Mouse (Mus musculus) intestine, embryonic 14.5 days (tissue): ENCODE data around the gene Ypel3. TPM values are rescaled to one million over a fixed set of nuclear protein-coding genes. Genes with fewer than 3 reads are reported as not detected.
A peak's percentile ranks its signal among the peaks of the same experiment; 100 is the strongest.

Experiments
- ATAC-seq: fragments of 200-750 bp; cut with Nextera tagmentation; replicated peaks from 2 replicates; pipeline ENCODE4 v1.8.0; 2017; ENCODE audit warnings: low read depth, moderate number of reproducible peaks, moderate TSS enrichment, moderate library complexity; ENCODE audit not compliant: low FRiP score, low TSS enrichment
- DNase-seq: peaks from one replicate; pipeline ENCODE4 v3.0.0-alpha.2; 2018; ENCODE audit warnings: low spot score
- H3K27ac ChIP-seq: fragments of 300-500 bp; sonication (generic); 2 replicates; pipeline ENCODE4 v1.5.1; 2014; ENCODE audit warnings: low read depth, mild to moderate bottlenecking, control low read depth
- H3K27me3 ChIP-seq: fragments of 300-500 bp; sonication (generic); replicated peaks from 2 replicates; pipeline ENCODE4 v1.6.1; 2014; ENCODE audit warnings: low read length, control low read depth; ENCODE audit not compliant: control insufficient read depth, insufficient read depth
- H3K36me3 ChIP-seq: fragments of 300-500 bp; sonication (generic); 2 replicates; pipeline ENCODE4 v1.6.1; 2014; ENCODE audit warnings: low read length, control low read depth; ENCODE audit not compliant: control insufficient read depth, insufficient read depth
- H3K4me1 ChIP-seq: fragments of 300-500 bp; sonication (generic); replicated peaks from 2 replicates; pipeline ENCODE4 v1.6.1; 2014; ENCODE audit warnings: low read length, control low read depth, mixed read lengths; ENCODE audit not compliant: control insufficient read depth, insufficient read depth
- H3K4me2 ChIP-seq: fragments of 300-500 bp; sonication (generic); 2 replicates; pipeline ENCODE4 v1.6.1; 2014; ENCODE audit warnings: low read length
- H3K4me3 ChIP-seq: fragments of 300-500 bp; sonication (generic); 2 replicates; pipeline ENCODE4 v1.5.1; 2014; ENCODE audit warnings: low read depth, low read length, control low read depth, mixed read lengths
- H3K9ac ChIP-seq: fragments of 300-500 bp; sonication (generic); 2 replicates; pipeline ENCODE4 v1.6.1; 2014; ENCODE audit warnings: mild to moderate bottlenecking, low read length
- H3K9me3 ChIP-seq: fragments of 300-500 bp; sonication (generic); 2 replicates; pipeline ENCODE4 v1.6.1; 2016; ENCODE audit warnings: low read length, control low read depth; ENCODE audit not compliant: control insufficient read depth
- WGBS: fragments of 180-500 bp; shearing (Covaris S2); extraction: QIAGEN DNeasy Blood & Tissue Kit; methylation state at CpG from one replicate; pipeline ENCODE4 v1.1.7; 2014; 5-methylcytosine and 5-hydroxymethylcytosine counted together
- polyA plus RNA-seq: library from polyadenylated mRNA; unstranded; fragments of >200 nt; fragmentation: Nextera tagmentation; extraction: Ambion mirVana; gene quantifications from 2 replicates; pipeline ENCODE4 v1.2.1, GENCODE M21; 2014

Ypel3 gene
- polyA plus RNA-seq, 1 experiment from 2014 or later, result 105 TPM

GRCm38 (mm10) chr7:126781661-126782370 lies 5.1 kb downstream of the Ypel3 start:
- peaks cover 39% of the 10 kb centered on the region for H3K36me3 ChIP-seq
- no peaks in the 10 kb centered on the region for H3K27me3 ChIP-seq
- H3K9me3 ChIP-seq, result no peaks in the 10 kb centered on the region
- no peak for ATAC-seq
- peak overlapping the region; percentile 50 for H3K9ac ChIP-seq
- peak overlapping the region; percentile 91 for H3K4me2 ChIP-seq
- WGBS, result 34% methylated on average over 11 of the region's 11 CpGs
- no peak overlapping the region for H3K27ac ChIP-seq
- H3K4me1 ChIP-seq, result peaks cover 28% of the 10 kb centered on the region
- H3K4me3 ChIP-seq, result no peak overlapping the region
- DNase-seq, result no peak

GRCm38 (mm10) chr7:126782693-126783092 lies 5.9 kb downstream of the Ypel3 start:
- DNase-seq (no peak), ATAC-seq (no peak)
- H3K4me2 ChIP-seq, result no peak overlapping the region
- H3K4me3 ChIP-seq, result no peak overlapping the region
- no peak overlapping the region for H3K27ac ChIP-seq
- H3K4me1 ChIP-seq, result peaks cover 24% of the 10 kb centered on the region
- H3K9me3 ChIP-seq, result no peaks in the 10 kb centered on the region
- WGBS, result 79% methylated on average over 12 of the region's 13 CpGs
- H3K9ac ChIP-seq, result no peak overlapping the region
- no peaks in the 10 kb centered on the region for H3K27me3 ChIP-seq
- H3K36me3 ChIP-seq, result peaks cover 48% of the 10 kb centered on the region

GRCm38 (mm10) chr7:126784469-126784868 lies 7.7 kb downstream of the Ypel3 start:
- no peak for ATAC-seq
- H3K27me3 ChIP-seq, result no peaks in the 10 kb centered on the region
- H3K36me3 ChIP-seq, result peaks cover 58% of the 10 kb centered on the region
- no peak for DNase-seq
- WGBS, result 72% methylated on average over 7 of the region's 7 CpGs
- no peak overlapping the region for H3K27ac ChIP-seq
- H3K9me3 ChIP-seq, result no peaks in the 10 kb centered on the region
- no peak overlapping the region for H3K4me2 ChIP-seq
- H3K4me1 ChIP-seq, result peaks cover 18% of the 10 kb centered on the region
- H3K4me3 ChIP-seq, result no peak overlapping the region
- H3K9ac ChIP-seq, result no peak overlapping the region

GRCm38 (mm10) chr7:126785056-126785455 lies 8.3 kb downstream of the Ypel3 start:
- Histone ChIP-seq H3K9me3 (no peaks in the 10 kb centered on the region), H3K27me3 (no peaks in the 10 kb centered on the region), H3K4me2 (no peak overlapping the region), H3K4me3 (no peak overlapping the region), H3K9ac (no peak overlapping the region), H3K4me1 (peaks cover 13% of the 10 kb centered on the region), H3K27ac (no peak overlapping the region), H3K36me3 (peaks cover 64% of the 10 kb centered on the region)
- no peak for ATAC-seq
- 55% methylated on average over 4 of the region's 4 CpGs for WGBS
- DNase-seq, result no peak

- Histone ChIP-seq H3K36me3 (peaks cover 68% of the 10 kb centered on the region), H3K4me1 (peaks cover 8% of the 10 kb centered on the region), H3K9ac (no peak overlapping the region), H3K27me3 (no peaks in the 10 kb centered on the region), H3K4me2 (no peak overlapping the region), H3K27ac (no peak overlapping the region), H3K4me3 (no peak overlapping the region), H3K9me3 (no peaks in the 10 kb centered on the region)
- DNase-seq (no peak), ATAC-seq (no peak)
- WGBS, result 94% methylated on average over 14 of the region's 14 CpGs
Observed at GRCm38 (mm10) chr7:126786142-126786541, 9.4 kb downstream of the Ypel3 start.

- DNase-seq, result no peak
- whole genome bisulfite sequencing, result 94% methylated on average over 4 of the region's 4 CpGs
- no peak overlapping the region for H3K27ac ChIP-seq
- no peaks in the 10 kb centered on the region for H3K27me3 ChIP-seq
- no peak for ATAC-seq
- H3K4me3 ChIP-seq, result no peak overlapping the region
- no peak overlapping the region for H3K9ac ChIP-seq
- H3K36me3 ChIP-seq, result peaks cover 68% of the 10 kb centered on the region
- H3K9me3 ChIP-seq, result no peaks in the 10 kb centered on the region
- peaks cover 5% of the 10 kb centered on the region; the same call in 1 of the 2 replicates for H3K4me1 ChIP-seq
- no peak overlapping the region for H3K4me2 ChIP-seq
Observed at GRCm38 (mm10) chr7:126789141-126789540, 12.4 kb downstream of the Ypel3 start.

- H3K4me1 ChIP-seq, result peaks cover 10% of the 10 kb centered on the region
- peaks cover 67% of the 10 kb centered on the region for H3K36me3 ChIP-seq
- H3K27me3 ChIP-seq, result no peaks in the 10 kb centered on the region
- H3K4me2 ChIP-seq, result peak within 1 kb of the TSS; percentile 72
- WGBS, result under 1% methylated on average over 82 of the region's 83 CpGs
- no peaks in the 10 kb centered on the region for H3K9me3 ChIP-seq
- H3K9ac ChIP-seq, result peak within 1 kb of the TSS; percentile 89
- DNase-seq, result peak; percentile 97
- H3K4me3 ChIP-seq, result peak within 1 kb of the TSS; percentile 69
- peak; percentile 93 for ATAC-seq
- peak within 1 kb of the TSS; percentile 97 for H3K27ac ChIP-seq
Observed at GRCm38 (mm10) chr7:126791851-126792720, 15.3 kb downstream of the Ypel3 start, which contains the start of gene Ppp4c. Gene Ppp4c (minus strand): TSS chr7:126792496.

GRCm38 (mm10) chr7:126792721-126793443 lies 16.1 kb downstream of the Ypel3 start:
- peaks cover 17% of the 10 kb centered on the region for H3K4me1 ChIP-seq
- no peaks in the 10 kb centered on the region for H3K9me3 ChIP-seq
- peak overlapping the region; percentile 69 for H3K4me3 ChIP-seq
- H3K27me3 ChIP-seq, result no peaks in the 10 kb centered on the region
- no peak for DNase-seq
- peak; percentile 24; the same call in 1 of the 2 replicates for ATAC-seq
- peak overlapping the region; percentile 72 for H3K4me2 ChIP-seq
- H3K9ac ChIP-seq, result peak overlapping the region; percentile 89
- WGBS, result 22% methylated on average over 11 of the region's 11 CpGs
- H3K27ac ChIP-seq, result peak overlapping the region; percentile 97
- H3K36me3 ChIP-seq, result peaks cover 63% of the 10 kb centered on the region
